Mouse (Mus musculus): ENCODE measurements around the gene Ddo. TPM values are rescaled to one million over a fixed set of nuclear protein-coding genes. Genes with fewer than 3 reads are reported as not detected.

The Ddo gene
- polyA plus RNA-seq, 1 experiment from 2014 or later, result 22.9 TPM

DNA sequence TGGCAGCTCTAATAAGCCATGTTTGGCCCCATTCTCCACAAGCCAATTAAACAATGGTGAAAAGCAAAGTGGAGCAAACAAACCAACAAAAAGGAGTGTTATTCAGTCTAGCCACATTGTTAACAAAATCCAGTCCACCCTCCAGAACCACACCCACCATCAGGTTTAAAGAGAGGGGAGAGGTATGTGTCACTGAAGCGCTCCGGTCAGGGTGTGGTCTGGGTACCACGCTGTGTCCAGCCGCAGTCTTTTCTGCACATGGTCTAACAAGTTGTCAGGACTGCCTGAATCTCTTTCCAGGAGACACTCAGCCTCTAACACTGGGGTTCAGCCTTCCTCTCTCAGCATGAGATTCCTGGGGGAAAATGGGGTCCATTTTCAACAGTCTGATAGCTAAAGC is 10.6 kb downstream of the Ddo start:
- ATAC-seq (ENCODE audit: insufficient number of reproducible peaks, insufficient read depth, low FRiP score, low read depth), result no peak
- Histone ChIP-seq H3K4me1 (ENCODE audit: control insufficient read depth in 2 of 2, insufficient read depth in 2 of 2, low read length in 2 of 2) (peaks cover 6 to 17% of the 10 kb centered on the region in 2 experiments; a peak in 3 of 4 replicates), H3K4me2 (ENCODE audit: low read length) (no peak overlapping the region), H3K27ac (replicated peaks in 1 of 2; ENCODE audit: control insufficient read depth in 1 of 2, insufficient read depth in 1 of 2, low read depth in 2 of 2, low read length in 2 of 2) (no peak overlapping the region), H3K27me3 (ENCODE audit: control insufficient read depth, insufficient read depth, low read length) (no peaks in the 10 kb centered on the region), H3K4me3 (ENCODE audit: control insufficient read depth in 1 of 2, insufficient read depth in 1 of 2, low read depth in 1 of 2, low read length in 2 of 2) (no peak overlapping the region), H3K9ac (ENCODE audit: low read length) (no peak overlapping the region), H3K9me3 (ENCODE audit: control insufficient read depth, low read length) (no peaks in the 10 kb centered on the region), H3K36me3 (ENCODE audit: control insufficient read depth, insufficient read depth, low read length) (peaks cover 17% of the 10 kb centered on the region)
- 92% methylated on average over 4 of the region's 4 CpGs for WGBS

- WGBS, result 88% methylated on average over 7 of the region's 7 CpGs
- H3K4me3 ChIP-seq (ENCODE audit: control insufficient read depth in 1 of 2, insufficient read depth in 1 of 2, low read depth in 1 of 2, low read length in 2 of 2), result no peak overlapping the region
- peaks cover 17% of the 10 kb centered on the region for H3K36me3 ChIP-seq (ENCODE audit: control insufficient read depth, insufficient read depth, low read length)
- peaks cover 6 to 13% of the 10 kb centered on the region in 2 experiments; a peak in 3 of 4 replicates for H3K4me1 ChIP-seq (ENCODE audit: control insufficient read depth in 2 of 2, insufficient read depth in 2 of 2, low read length in 2 of 2)
- H3K27me3 ChIP-seq (ENCODE audit: control insufficient read depth, insufficient read depth, low read length), result no peaks in the 10 kb centered on the region
- no peak overlapping the region for H3K27ac ChIP-seq (replicated peaks in 1 of 2; ENCODE audit: control insufficient read depth in 1 of 2, insufficient read depth in 1 of 2, low read depth in 2 of 2, low read length in 2 of 2)
- H3K9me3 ChIP-seq (ENCODE audit: control insufficient read depth, low read length), result no peaks in the 10 kb centered on the region
- no peak overlapping the region for H3K9ac ChIP-seq (ENCODE audit: low read length)
- ATAC-seq (ENCODE audit: insufficient number of reproducible peaks, insufficient read depth, low FRiP score, low read depth), result no peak
- H3K4me2 ChIP-seq (ENCODE audit: low read length), result no peak overlapping the region
Measured at GRCm38 (mm10) chr10:40641901-40642300, 12.1 kb downstream of the Ddo start.

GRCm38 (mm10) chr10:40643126-40643525 is 13.3 kb downstream of the Ddo start:
- H3K9me3 ChIP-seq (ENCODE audit: control insufficient read depth, low read length), result no peaks in the 10 kb centered on the region
- H3K4me3 ChIP-seq (ENCODE audit: control insufficient read depth in 1 of 2, insufficient read depth in 1 of 2, low read depth in 1 of 2, low read length in 2 of 2), result no peak overlapping the region
- no peak overlapping the region for H3K9ac ChIP-seq (ENCODE audit: low read length)
- peaks cover 17% of the 10 kb centered on the region for H3K36me3 ChIP-seq (ENCODE audit: control insufficient read depth, insufficient read depth, low read length)
- peaks cover 3 to 5% of the 10 kb centered on the region in 2 experiments; a peak in 3 of 4 replicates for H3K4me1 ChIP-seq (ENCODE audit: control insufficient read depth in 2 of 2, insufficient read depth in 2 of 2, low read length in 2 of 2)
- H3K4me2 ChIP-seq (ENCODE audit: low read length), result no peak overlapping the region
- no peaks in the 10 kb centered on the region for H3K27me3 ChIP-seq (ENCODE audit: control insufficient read depth, insufficient read depth, low read length)
- no peak overlapping the region for H3K27ac ChIP-seq (replicated peaks in 1 of 2; ENCODE audit: control insufficient read depth in 1 of 2, insufficient read depth in 1 of 2, low read depth in 2 of 2, low read length in 2 of 2)
- WGBS, result 69% methylated on average over 5 of the region's 5 CpGs
- no peak for ATAC-seq (ENCODE audit: insufficient number of reproducible peaks, insufficient read depth, low FRiP score, low read depth)

DNA sequence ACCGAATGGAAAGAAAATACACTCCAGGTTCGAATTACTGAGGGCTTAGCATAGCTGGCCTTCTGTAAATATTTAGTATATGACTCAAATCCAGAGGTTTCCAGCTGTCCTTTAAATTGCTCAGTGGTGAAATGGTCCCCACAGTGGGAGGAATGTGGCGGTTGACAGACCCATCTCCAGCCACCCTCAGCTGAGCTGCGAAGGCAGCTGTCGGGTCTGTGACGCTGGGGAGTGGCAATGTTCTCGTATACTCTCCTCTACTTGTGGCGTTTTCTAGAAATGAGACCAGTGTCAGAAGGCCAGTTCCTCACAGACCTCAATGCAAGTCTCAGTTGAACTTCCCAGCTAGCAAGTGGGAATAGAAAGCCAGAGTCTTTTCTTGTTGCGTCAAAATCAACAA is 14.6 kb downstream of the Ddo start:
- no peak overlapping the region for H3K4me2 ChIP-seq (ENCODE audit: low read length)
- peaks cover 13% of the 10 kb centered on the region; the same call in 1 of the 2 replicates for H3K36me3 ChIP-seq (ENCODE audit: control insufficient read depth, insufficient read depth, low read length)
- H3K27ac ChIP-seq (replicated peaks in 1 of 2; ENCODE audit: control insufficient read depth in 1 of 2, insufficient read depth in 1 of 2, low read depth in 2 of 2, low read length in 2 of 2), result no peak overlapping the region
- ATAC-seq (ENCODE audit: insufficient number of reproducible peaks, insufficient read depth, low FRiP score, low read depth), result no peak
- no peaks in the 10 kb centered on the region for H3K9me3 ChIP-seq (ENCODE audit: control insufficient read depth, low read length)
- H3K27me3 ChIP-seq (ENCODE audit: control insufficient read depth, insufficient read depth, low read length), result no peaks in the 10 kb centered on the region
- WGBS, result 60% methylated on average over 9 of the region's 9 CpGs
- no peak overlapping the region for H3K9ac ChIP-seq (ENCODE audit: low read length)
- no peak overlapping the region for H3K4me3 ChIP-seq (ENCODE audit: control insufficient read depth in 1 of 2, insufficient read depth in 1 of 2, low read depth in 1 of 2, low read length in 2 of 2)
- H3K4me1 ChIP-seq (ENCODE audit: control insufficient read depth in 2 of 2, insufficient read depth in 2 of 2, low read length in 2 of 2), result no peaks in the 10 kb centered on the region; a peak in 1 of 4 replicates

DNA sequence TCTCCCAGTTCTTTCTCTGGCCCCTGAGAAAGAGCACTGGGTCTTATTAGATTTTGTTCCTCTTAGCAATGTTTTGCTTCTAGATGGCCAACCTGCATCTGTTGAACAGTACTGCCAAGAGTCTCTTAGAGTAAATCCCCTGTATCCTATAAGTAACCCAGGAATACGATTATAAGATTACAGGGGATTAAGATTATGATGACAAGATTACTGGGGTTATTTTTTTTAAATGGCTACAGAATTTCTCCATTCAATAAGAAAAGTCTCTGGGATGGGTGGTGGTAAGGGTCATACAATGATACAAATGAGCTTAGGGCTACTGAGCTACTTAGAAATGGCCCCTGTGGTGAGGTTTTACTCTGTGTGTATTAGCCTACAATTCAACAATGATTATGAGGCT is 15.5 kb downstream of the Ddo start:
- no peaks in the 10 kb centered on the region for H3K9me3 ChIP-seq (ENCODE audit: control insufficient read depth, low read length)
- H3K36me3 ChIP-seq (ENCODE audit: control insufficient read depth, insufficient read depth, low read length), result peaks cover 5% of the 10 kb centered on the region; the same call in 1 of the 2 replicates
- WGBS, result 69% methylated on average over 1 of the region's 1 CpGs
- H3K4me1 ChIP-seq (ENCODE audit: control insufficient read depth in 2 of 2, insufficient read depth in 2 of 2, low read length in 2 of 2), result no peaks in the 10 kb centered on the region
- no peaks in the 10 kb centered on the region for H3K27me3 ChIP-seq (ENCODE audit: control insufficient read depth, insufficient read depth, low read length)
- H3K9ac ChIP-seq (ENCODE audit: low read length), result no peak overlapping the region
- no peak overlapping the region for H3K4me2 ChIP-seq (ENCODE audit: low read length)
- no peak for ATAC-seq (ENCODE audit: insufficient number of reproducible peaks, insufficient read depth, low FRiP score, low read depth)
- H3K4me3 ChIP-seq (ENCODE audit: control insufficient read depth in 1 of 2, insufficient read depth in 1 of 2, low read depth in 1 of 2, low read length in 2 of 2), result no peak overlapping the region
- no peak overlapping the region for H3K27ac ChIP-seq (replicated peaks in 1 of 2; ENCODE audit: control insufficient read depth in 1 of 2, insufficient read depth in 1 of 2, low read depth in 2 of 2, low read length in 2 of 2)

DNA sequence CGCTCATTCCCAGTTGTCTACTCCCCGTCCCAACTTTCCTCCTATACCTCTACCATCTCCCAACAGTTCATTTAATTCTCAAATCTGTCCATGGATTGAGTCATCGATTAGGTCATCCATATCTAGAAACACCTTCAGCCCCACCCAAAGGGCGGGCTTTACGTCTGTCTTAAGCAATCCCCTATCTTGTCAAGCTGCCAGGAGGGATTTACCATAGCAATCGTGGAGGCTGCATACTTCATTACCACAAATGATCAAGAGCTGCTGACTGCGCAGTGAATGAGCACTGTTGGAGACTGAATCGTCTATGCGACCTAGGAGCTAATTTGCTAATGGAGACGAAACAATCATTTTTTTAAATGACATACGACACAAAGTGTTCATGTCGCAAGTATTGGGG is 19.0 kb downstream of the Ddo start:
- H3K4me1 ChIP-seq (ENCODE audit: control insufficient read depth in 2 of 2, insufficient read depth in 2 of 2, low read length in 2 of 2), result no peaks in the 10 kb centered on the region
- WGBS, result 81% methylated on average over 12 of the region's 12 CpGs
- H3K4me2 ChIP-seq (ENCODE audit: low read length), result no peak overlapping the region
- no peaks in the 10 kb centered on the region for H3K27me3 ChIP-seq (ENCODE audit: control insufficient read depth, insufficient read depth, low read length)
- H3K9me3 ChIP-seq (ENCODE audit: control insufficient read depth, low read length), result no peaks in the 10 kb centered on the region
- ATAC-seq (ENCODE audit: insufficient number of reproducible peaks, insufficient read depth, low FRiP score, low read depth), result no peak
- H3K9ac ChIP-seq (ENCODE audit: low read length), result no peak overlapping the region
- no peak overlapping the region for H3K4me3 ChIP-seq (ENCODE audit: control insufficient read depth in 1 of 2, insufficient read depth in 1 of 2, low read depth in 1 of 2, low read length in 2 of 2)
- H3K27ac ChIP-seq (replicated peaks in 1 of 2; ENCODE audit: control insufficient read depth in 1 of 2, insufficient read depth in 1 of 2, low read depth in 2 of 2, low read length in 2 of 2), result no peak overlapping the region
- H3K36me3 ChIP-seq (ENCODE audit: control insufficient read depth, insufficient read depth, low read length), result no peaks in the 10 kb centered on the region

- Histone ChIP-seq H3K4me1 (ENCODE audit: control insufficient read depth in 2 of 2, insufficient read depth in 2 of 2, low read length in 2 of 2) (no peaks in the 10 kb centered on the region), H3K9me3 (ENCODE audit: control insufficient read depth, low read length) (no peaks in the 10 kb centered on the region), H3K4me3 (ENCODE audit: control insufficient read depth in 1 of 2, insufficient read depth in 1 of 2, low read depth in 1 of 2, low read length in 2 of 2) (no peak overlapping the region), H3K4me2 (ENCODE audit: low read length) (no peak overlapping the region), H3K36me3 (ENCODE audit: control insufficient read depth, insufficient read depth, low read length) (no peaks in the 10 kb centered on the region), H3K27me3 (ENCODE audit: control insufficient read depth, insufficient read depth, low read length) (no peaks in the 10 kb centered on the region), H3K9ac (ENCODE audit: low read length) (no peak overlapping the region), H3K27ac (replicated peaks in 1 of 2; ENCODE audit: control insufficient read depth in 1 of 2, insufficient read depth in 1 of 2, low read depth in 2 of 2, low read length in 2 of 2) (no peak overlapping the region)
- 23% methylated on average over 4 of the region's 4 CpGs for WGBS
- ATAC-seq (ENCODE audit: insufficient number of reproducible peaks, insufficient read depth, low FRiP score, low read depth), result no peak
Measured at GRCm38 (mm10) chr10:40649634-40650033, 19.8 kb downstream of the Ddo start.

- H3K36me3 ChIP-seq (ENCODE audit: control insufficient read depth, insufficient read depth, low read length), result no peaks in the 10 kb centered on the region
- no peaks in the 10 kb centered on the region for H3K27me3 ChIP-seq (ENCODE audit: control insufficient read depth, insufficient read depth, low read length)
- no peak overlapping the region for H3K4me2 ChIP-seq (ENCODE audit: low read length)
- H3K4me3 ChIP-seq (ENCODE audit: control insufficient read depth in 1 of 2, insufficient read depth in 1 of 2, low read depth in 1 of 2, low read length in 2 of 2), result no peak overlapping the region
- WGBS, result 60% methylated on average over 2 of the region's 2 CpGs
- H3K9me3 ChIP-seq (ENCODE audit: control insufficient read depth, low read length), result no peaks in the 10 kb centered on the region
- ATAC-seq (ENCODE audit: insufficient number of reproducible peaks, insufficient read depth, low FRiP score, low read depth), result no peak
- H3K9ac ChIP-seq (ENCODE audit: low read length), result no peak overlapping the region
- H3K27ac ChIP-seq (replicated peaks in 1 of 2; ENCODE audit: control insufficient read depth in 1 of 2, insufficient read depth in 1 of 2, low read depth in 2 of 2, low read length in 2 of 2), result no peak overlapping the region
- no peaks in the 10 kb centered on the region for H3K4me1 ChIP-seq (ENCODE audit: control insufficient read depth in 2 of 2, insufficient read depth in 2 of 2, low read length in 2 of 2)
Measured at GRCm38 (mm10) chr10:40651676-40652075, 21.9 kb downstream of the Ddo start.
